Mouse (Mus musculus) forebrain, embryonic 12.5 days (tissue): Measurements from ENCODE around the gene Acvr1b. TPM values are rescaled to one million over a fixed set of nuclear protein-coding genes. Genes with fewer than 3 reads are reported as not detected.

Source experiments
- ATAC-seq: fragments of 200-750 bp; cut with Nextera tagmentation; 2 replicates; pipeline ENCODE4 v1.8.0; 2017; ENCODE audit warnings: moderate TSS enrichment; ENCODE audit not compliant: low FRiP score
- H3K27ac ChIP-seq: fragments of 300-500 bp; sonication (generic); 2 replicates; pipeline ENCODE4 v1.5.1; 2016; ENCODE audit warnings: mild to moderate bottlenecking
- H3K27me3 ChIP-seq: fragments of 300-500 bp; sonication (generic); 2 replicates; pipeline ENCODE4 v1.6.1; 2016; ENCODE audit warnings: mild to moderate bottlenecking
- H3K36me3 ChIP-seq: fragments of 300-500 bp; sonication (generic); replicated peaks from 2 replicates; pipeline ENCODE4 v1.6.1; 2016; ENCODE audit warnings: mild to moderate bottlenecking
- H3K4me1 ChIP-seq: fragments of 300-500 bp; sonication (generic); 2 replicates; pipeline ENCODE4 v1.6.1; 2016
- H3K4me2 ChIP-seq: fragments of 300-500 bp; sonication (generic); 2 replicates; pipeline ENCODE4 v1.6.1; 2016; ENCODE audit warnings: mild to moderate bottlenecking, moderate library complexity
- H3K4me3 ChIP-seq: fragments of 300-500 bp; sonication (generic); replicated peaks from 2 replicates; pipeline ENCODE4 v1.5.1; 2016; ENCODE audit warnings: mild to moderate bottlenecking
- H3K9ac ChIP-seq: fragments of 300-500 bp; sonication (generic); 2 replicates; pipeline ENCODE4 v1.6.1; 2016; ENCODE audit warnings: mild to moderate bottlenecking
- H3K9me3 ChIP-seq: fragments of 300-500 bp; sonication (generic); 2 replicates; pipeline ENCODE4 v1.6.1; 2016
- WGBS: fragments of 180-500 bp; shearing (Covaris S2); methylation state at CpG from one replicate; pipeline ENCODE4 v1.1.7; 2016; 5-methylcytosine and 5-hydroxymethylcytosine counted together
- polyA plus RNA-seq: library from polyadenylated mRNA; unstranded; fragments of >200 nt; fragmentation: Nextera tagmentation; extraction: Ambion mirVana; gene quantifications from 2 replicates; pipeline ENCODE4 v1.2.1, GENCODE M21; 2016

Acvr1b gene
- polyA plus RNA-seq, 1 experiment from 2014 or later = 18.4 TPM

GRCm38 (mm10) chr15:101230503-101230902, 56.6 kb downstream of the Acvr1b start:
- WGBS = 94% methylated on average over 19 of the region's 19 CpGs
- no peak overlapping the region for H3K9ac ChIP-seq
- ATAC-seq = no peak
- H3K4me3 ChIP-seq = no peak overlapping the region
- peaks cover 12% of the 10 kb centered on the region; the same call in 1 of the 2 replicates for H3K27me3 ChIP-seq
- no peak overlapping the region for H3K27ac ChIP-seq
- H3K4me2 ChIP-seq = no peak overlapping the region
- H3K9me3 ChIP-seq = no peaks in the 10 kb centered on the region
- peaks cover 14% of the 10 kb centered on the region for H3K4me1 ChIP-seq
- peaks cover 32% of the 10 kb centered on the region for H3K36me3 ChIP-seq

GRCm38 (mm10) chr15:101230995-101231647, 57.3 kb downstream of the Acvr1b start:
- WGBS = 85% methylated on average over 23 of the region's 23 CpGs
- ATAC-seq = no peak
- H3K9ac ChIP-seq = no peak overlapping the region
- 0 out of 2 replicates have a peak overlapping the region, but pooled peaks have one; percentile 34 for H3K4me2 ChIP-seq
- no peak overlapping the region for H3K4me3 ChIP-seq
- peaks cover 20% of the 10 kb centered on the region for H3K4me1 ChIP-seq
- peaks cover 18% of the 10 kb centered on the region; the same call in 1 of the 2 replicates for H3K27me3 ChIP-seq
- H3K27ac ChIP-seq = no peak overlapping the region
- peaks cover 32% of the 10 kb centered on the region for H3K36me3 ChIP-seq
- no peaks in the 10 kb centered on the region for H3K9me3 ChIP-seq

- H3K9ac ChIP-seq = no peak overlapping the region
- no peak overlapping the region for H3K27ac ChIP-seq
- ATAC-seq = no peak
- no peak overlapping the region for H3K4me3 ChIP-seq
- H3K36me3 ChIP-seq = peaks cover 32% of the 10 kb centered on the region
- H3K27me3 ChIP-seq = peaks cover 18% of the 10 kb centered on the region; the same call in 1 of the 2 replicates
- H3K4me1 ChIP-seq = peaks cover 20% of the 10 kb centered on the region
- H3K9me3 ChIP-seq = no peaks in the 10 kb centered on the region
- WGBS = 64% methylated on average over 56 of the region's 56 CpGs
- peak overlapping the region; percentile 34 for H3K4me2 ChIP-seq
Observed at GRCm38 (mm10) chr15:101231648-101232180, 57.8 kb downstream of the Acvr1b start.

GRCm38 (mm10) chr15:101232607-101233006, 58.7 kb downstream of the Acvr1b start:
- Histone ChIP-seq H3K4me2 (no peak overlapping the region), H3K36me3 (peaks cover 32% of the 10 kb centered on the region), H3K4me1 (peaks cover 19% of the 10 kb centered on the region), H3K4me3 (no peak overlapping the region), H3K9ac (no peak overlapping the region), H3K27me3 (peaks cover 18% of the 10 kb centered on the region; the same call in 1 of the 2 replicates), H3K9me3 (no peaks in the 10 kb centered on the region), H3K27ac (no peak overlapping the region)
- WGBS = 78% methylated on average over 4 of the region's 4 CpGs
- no peak for ATAC-seq

- H3K9me3 ChIP-seq = no peaks in the 10 kb centered on the region
- H3K4me1 ChIP-seq = peaks cover 14% of the 10 kb centered on the region
- 95% methylated on average over 3 of the region's 3 CpGs for WGBS
- peaks cover 32% of the 10 kb centered on the region for H3K36me3 ChIP-seq
- no peak overlapping the region for H3K4me3 ChIP-seq
- no peak overlapping the region for H3K4me2 ChIP-seq
- no peak overlapping the region for H3K27ac ChIP-seq
- no peak overlapping the region for H3K9ac ChIP-seq
- no peak for ATAC-seq
- peaks cover 22% of the 10 kb centered on the region; the same call in 1 of the 2 replicates for H3K27me3 ChIP-seq
Observed at GRCm38 (mm10) chr15:101233183-101233582, 59.3 kb downstream of the Acvr1b start.

- no peaks in the 10 kb centered on the region for H3K9me3 ChIP-seq
- H3K4me1 ChIP-seq = peaks cover 16% of the 10 kb centered on the region
- ATAC-seq = no peak
- H3K27ac ChIP-seq = no peak overlapping the region
- no peak overlapping the region for H3K4me3 ChIP-seq
- H3K27me3 ChIP-seq = peaks cover 27% of the 10 kb centered on the region; the same call in 1 of the 2 replicates
- H3K36me3 ChIP-seq = peaks cover 30% of the 10 kb centered on the region
- no peak overlapping the region for H3K4me2 ChIP-seq
- no peak overlapping the region for H3K9ac ChIP-seq
- WGBS = 18% methylated on average over 11 of the region's 11 CpGs
Observed at GRCm38 (mm10) chr15:101233641-101234275, 59.9 kb downstream of the Acvr1b start.

GRCm38 (mm10) chr15:101234611-101235341, 60.9 kb downstream of the Acvr1b start:
- Histone ChIP-seq H3K9ac (no peak overlapping the region), H3K36me3 (peaks cover 20% of the 10 kb centered on the region), H3K27ac (peak overlapping the region; percentile 19; the same call in 1 of the 2 replicates), H3K9me3 (no peaks in the 10 kb centered on the region), H3K4me1 (peaks cover 21% of the 10 kb centered on the region), H3K4me2 (no peak overlapping the region), H3K4me3 (no peak overlapping the region), H3K27me3 (peaks cover 30% of the 10 kb centered on the region; the same call in 1 of the 2 replicates)
- ATAC-seq = no peak
- WGBS = 70% methylated on average over 10 of the region's 10 CpGs

- H3K4me3 ChIP-seq = no peak overlapping the region
- H3K27ac ChIP-seq = peak overlapping the region; percentile 19; the same call in 1 of the 2 replicates
- 44% methylated on average over 5 of the region's 5 CpGs for WGBS
- H3K27me3 ChIP-seq = peaks cover 30% of the 10 kb centered on the region; the same call in 1 of the 2 replicates
- no peak for ATAC-seq
- no peaks in the 10 kb centered on the region for H3K9me3 ChIP-seq
- peaks cover 15% of the 10 kb centered on the region for H3K36me3 ChIP-seq
- peaks cover 21% of the 10 kb centered on the region for H3K4me1 ChIP-seq
- H3K4me2 ChIP-seq = no peak overlapping the region
- no peak overlapping the region for H3K9ac ChIP-seq
Observed at GRCm38 (mm10) chr15:101235342-101235698, 61.5 kb downstream of the Acvr1b start.

GRCm38 (mm10) chr15:101235728-101236327, 62.0 kb downstream of the Acvr1b start:
- WGBS = 52% methylated on average over 12 of the region's 12 CpGs
- no peak overlapping the region for H3K4me3 ChIP-seq
- H3K9ac ChIP-seq = 0 out of 2 replicates have a peak overlapping the region, but pooled peaks have one; percentile 17
- H3K36me3 ChIP-seq = peaks cover 10% of the 10 kb centered on the region
- ATAC-seq = no peak
- no peaks in the 10 kb centered on the region for H3K9me3 ChIP-seq
- no peak overlapping the region for H3K27ac ChIP-seq
- H3K4me1 ChIP-seq = peaks cover 22% of the 10 kb centered on the region
- peaks cover 30% of the 10 kb centered on the region; the same call in 1 of the 2 replicates for H3K27me3 ChIP-seq
- no peak overlapping the region for H3K4me2 ChIP-seq

- ATAC-seq = no peak
- no peaks in the 10 kb centered on the region; the same call in 1 of the 2 replicates for H3K36me3 ChIP-seq
- H3K4me2 ChIP-seq = no peak overlapping the region
- 6% methylated on average over 3 of the region's 3 CpGs for WGBS
- peaks cover 30% of the 10 kb centered on the region; the same call in 1 of the 2 replicates for H3K27me3 ChIP-seq
- no peaks in the 10 kb centered on the region for H3K9me3 ChIP-seq
- no peak overlapping the region for H3K4me3 ChIP-seq
- H3K4me1 ChIP-seq = peaks cover 24% of the 10 kb centered on the region
- no peak overlapping the region for H3K27ac ChIP-seq
- no peak overlapping the region for H3K9ac ChIP-seq
Observed at GRCm38 (mm10) chr15:101236878-101237277, 63.0 kb downstream of the Acvr1b start.

- Histone ChIP-seq H3K27ac (no peak overlapping the region), H3K9me3 (no peaks in the 10 kb centered on the region), H3K4me1 (peaks cover 24% of the 10 kb centered on the region), H3K9ac (peak overlapping the region; percentile 45; the same call in 1 of the 2 replicates), H3K4me3 (peak overlapping the region; percentile 32), H3K36me3 (no peaks in the 10 kb centered on the region), H3K27me3 (peaks cover 24% of the 10 kb centered on the region; the same call in 1 of the 2 replicates), H3K4me2 (peak overlapping the region; percentile 60)
- 6% methylated on average over 28 of the region's 28 CpGs for WGBS
- peak; percentile 60 for ATAC-seq
Observed at GRCm38 (mm10) chr15:101238885-101239511, 65.1 kb downstream of the Acvr1b start.
